Mouse (Mus musculus) left cerebral cortex, postnatal 4 days (tissue): Measurements from ENCODE around the gene Plekhd1. TPM values are rescaled to one million over a fixed set of nuclear protein-coding genes. Genes with fewer than 3 reads are reported as not detected.

Experiments
- DNase-seq: peaks from one replicate; pipeline ENCODE4 v3.0.0-alpha.2; 2022
- intact Hi-C: fragments of 180-260 bp; cut with DNase I; formaldehyde crosslinking; loops from one replicate; pipeline ENCODE4 v1.15.1; 2025
- total RNA-seq, 2 experiments: library from RNA; stranded (reverse); gene quantifications; 2 replicates each; pipeline ENCODE4 v1.2.3; 2021

Plekhd1 gene
- total RNA-seq, result 1 to 10 TPM; 1.4 to 1.6 TPM

- intact Hi-C loops, result no loop called here
- DNase-seq, result peak; percentile 37
Observed at GRCm38 (mm10) chr12:80692269-80692972, at the start of gene Plekhd1. Plekhd1 (plus strand) TSS chr12:80692591.

DNA sequence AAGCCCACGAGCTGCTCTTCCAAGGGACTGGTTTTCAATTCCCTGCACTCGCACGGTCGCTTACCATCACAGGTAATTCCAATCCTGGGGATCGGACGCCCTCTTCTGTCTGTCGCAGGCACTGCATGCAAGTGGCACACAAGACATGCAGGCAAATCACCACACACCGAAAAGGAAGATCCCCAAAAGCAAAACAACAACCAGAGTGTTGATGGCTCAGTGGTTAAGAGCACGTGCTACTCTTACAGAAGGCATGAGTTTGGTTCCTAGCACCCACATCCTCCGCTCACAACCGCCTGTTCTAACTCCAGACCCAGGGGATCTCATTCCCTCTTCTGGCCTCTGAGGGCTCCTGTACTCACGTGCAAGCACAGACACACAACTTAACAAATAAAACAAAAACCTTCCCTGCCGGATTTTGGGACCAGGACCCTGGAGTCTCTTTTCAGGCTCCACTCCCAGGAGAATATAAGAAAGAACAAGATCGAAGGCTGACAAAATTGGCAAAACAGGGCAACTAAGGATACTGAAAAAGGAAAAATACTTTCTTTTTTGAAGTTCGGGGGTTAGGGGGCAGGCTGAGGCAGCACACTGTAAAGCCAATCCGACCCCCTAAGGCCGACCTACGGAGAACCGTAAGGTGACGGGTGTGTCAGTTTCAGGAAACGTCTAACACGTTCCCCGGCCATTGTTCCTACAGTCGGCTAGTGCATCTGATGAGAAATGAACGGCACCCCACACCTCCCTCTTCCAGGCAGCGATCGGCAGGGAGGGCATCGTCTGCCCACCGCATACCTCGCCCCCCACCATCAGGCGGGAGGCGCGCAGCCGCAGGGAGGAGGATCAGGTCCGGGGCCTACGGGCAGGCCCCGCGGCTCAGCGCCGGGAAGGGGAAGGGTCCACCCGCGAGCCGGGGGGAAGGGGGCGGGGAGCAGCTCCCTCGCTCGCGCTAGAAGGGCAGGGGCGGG lies 49.4 kb upstream of the Plekhd1 start:
- DNase-seq, result peak; percentile 52
- intact Hi-C loops, result no loop called here

GRCm38 (mm10) chr12:80643693-80644505 lies 48.5 kb upstream of the Plekhd1 start, which contains the start of the genes Slc39a9 and Erh:
Slc39a9 (plus strand) TSS chr12:80643883.
Erh (minus strand) TSS chr12:80644341.
- DNase-seq, result peak; percentile 94
- intact Hi-C loops, result no loop called here

DNA sequence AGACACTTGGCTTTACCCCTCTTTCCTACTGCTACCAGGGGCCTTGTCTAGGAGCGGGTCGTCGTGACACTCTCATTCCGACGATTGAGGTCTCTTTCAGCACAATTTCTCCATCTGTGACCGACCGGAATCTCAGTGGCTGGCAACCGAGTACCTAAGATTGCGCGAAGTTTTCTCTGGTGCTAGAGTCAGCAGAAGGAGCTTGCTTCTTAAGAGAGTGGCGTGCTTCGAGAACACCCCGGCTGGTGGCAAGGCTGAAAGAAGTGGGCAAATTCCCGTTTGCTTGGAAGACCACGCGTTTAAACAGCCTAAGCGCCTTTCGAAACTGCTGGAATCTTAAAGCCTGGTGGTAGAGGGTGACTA lies 47.9 kb upstream of the Plekhd1 start:
- no peak for DNase-seq
- intact Hi-C loops, result no loop called here

DNA sequence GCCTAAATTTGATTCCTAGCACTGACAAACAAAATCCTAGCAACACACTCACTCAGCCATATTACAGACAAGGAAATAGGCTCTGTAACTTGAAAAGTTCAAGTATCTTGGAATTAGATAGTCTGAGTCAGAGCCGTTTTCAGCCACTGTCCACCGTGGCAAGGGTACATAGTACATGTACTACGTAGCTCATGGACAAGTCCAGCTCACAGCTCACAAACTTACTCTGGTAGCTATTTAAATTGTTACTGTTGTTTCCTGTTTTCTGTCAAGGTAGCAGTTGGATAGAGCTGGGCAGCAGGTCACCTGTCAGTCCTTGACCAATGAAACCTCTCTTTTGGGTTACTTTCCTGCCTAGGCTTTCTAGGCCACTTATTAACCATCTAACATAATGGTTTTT lies 46.0 kb upstream of the Plekhd1 start:
- DNase-seq, result no peak
- intact Hi-C loops, result no loop called here

DNA sequence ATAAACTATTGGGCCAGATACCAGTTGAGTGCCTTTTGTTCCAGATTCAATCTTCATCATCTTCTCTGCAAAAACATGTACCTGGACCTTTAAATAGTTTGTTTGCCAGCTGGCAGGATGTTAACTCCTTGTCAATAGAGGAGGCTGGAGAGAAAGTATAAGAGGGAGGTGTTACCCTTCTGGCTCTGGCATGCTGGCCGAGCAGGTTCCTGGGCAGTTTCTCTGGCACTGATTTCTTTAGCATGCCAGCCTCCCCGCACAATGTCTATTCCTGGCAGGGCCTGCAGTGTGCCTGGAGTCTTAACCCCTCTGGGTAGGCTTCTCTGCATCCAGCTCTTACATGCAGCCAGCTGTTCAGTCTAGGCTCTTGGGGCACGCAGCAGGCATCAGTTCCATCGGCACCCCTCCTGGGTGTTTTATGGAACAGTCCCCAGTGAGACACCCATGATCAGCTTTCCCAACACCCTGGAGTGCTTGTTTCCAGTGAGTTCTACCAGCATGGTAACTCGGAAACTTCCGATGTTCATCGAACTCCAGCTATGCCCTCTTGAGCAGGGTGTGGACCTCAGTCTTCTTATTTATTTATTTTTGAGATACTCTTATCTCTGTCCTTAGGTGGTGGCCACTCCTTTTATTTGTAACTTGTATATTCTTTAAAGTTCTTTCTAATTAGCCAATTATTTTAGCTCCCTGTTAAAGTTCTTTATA lies 38.3 kb upstream of the Plekhd1 start:
- intact Hi-C loops, result no loop called here
- DNase-seq, result peak; percentile 14

- intact Hi-C loops, result no loop called here
- DNase-seq, result no peak
Observed at GRCm38 (mm10) chr12:80654659-80655025, 37.7 kb upstream of the Plekhd1 start.

- intact Hi-C loops, result no loop called here
Observed at GRCm38 (mm10) chr12:80658661-80659060, 33.7 kb upstream of the Plekhd1 start.

GRCm38 (mm10) chr12:80662322-80662721 lies 30.1 kb upstream of the Plekhd1 start:
- no peak for DNase-seq
- intact Hi-C loops, result no loop called here

More at GRCm38 (mm10) chr12:80658661-80659060, 33.7 kb upstream of the Plekhd1 start:
- DNase-seq, result no peak

- intact Hi-C loops, result no loop called here
- no peak for DNase-seq
Observed at GRCm38 (mm10) chr12:80663935-80664334, 28.5 kb upstream of the Plekhd1 start.

DNA sequence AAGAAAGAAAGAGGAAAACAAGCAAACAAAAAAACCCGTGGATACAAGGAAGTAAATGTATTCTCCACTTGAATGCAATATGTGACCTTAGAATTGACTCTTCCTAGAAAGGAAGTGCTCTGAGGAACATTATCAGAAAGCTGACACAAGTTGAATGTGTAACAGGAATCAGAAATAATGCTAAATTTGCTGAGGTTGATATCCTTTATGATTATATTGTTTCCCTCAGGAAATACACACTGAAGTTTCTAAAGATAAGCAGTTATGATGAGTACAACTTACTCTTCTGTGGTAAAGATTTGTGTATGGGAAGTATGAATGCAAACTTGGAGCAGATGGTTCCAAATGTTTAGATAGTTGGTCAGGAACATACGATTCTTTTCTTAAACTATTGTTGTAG lies 24.0 kb upstream of the Plekhd1 start:
- intact Hi-C loops, result no loop called here
- DNase-seq, result no peak

DNA sequence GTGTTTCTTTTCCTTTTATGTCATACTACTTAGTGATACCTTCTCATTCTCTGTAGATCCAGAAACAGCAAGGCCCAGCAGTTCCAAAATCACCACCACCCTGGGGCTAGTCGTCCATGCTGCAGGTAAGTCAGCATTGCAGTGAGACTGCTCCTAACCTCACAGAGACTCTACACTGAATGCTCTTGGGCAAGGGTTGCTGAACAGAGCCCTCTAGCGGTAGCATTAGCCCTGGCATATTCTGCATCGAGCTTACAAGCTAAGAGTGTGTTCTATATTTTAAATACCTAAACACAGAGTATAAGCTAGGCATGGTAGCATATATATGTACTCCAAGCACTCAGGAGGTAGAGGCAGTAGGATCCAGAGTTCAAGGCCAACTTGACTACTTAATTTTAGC lies 19.2 kb upstream of the Plekhd1 start:
- intact Hi-C loops, result no loop called here
- peak; percentile 55 for DNase-seq

DNA sequence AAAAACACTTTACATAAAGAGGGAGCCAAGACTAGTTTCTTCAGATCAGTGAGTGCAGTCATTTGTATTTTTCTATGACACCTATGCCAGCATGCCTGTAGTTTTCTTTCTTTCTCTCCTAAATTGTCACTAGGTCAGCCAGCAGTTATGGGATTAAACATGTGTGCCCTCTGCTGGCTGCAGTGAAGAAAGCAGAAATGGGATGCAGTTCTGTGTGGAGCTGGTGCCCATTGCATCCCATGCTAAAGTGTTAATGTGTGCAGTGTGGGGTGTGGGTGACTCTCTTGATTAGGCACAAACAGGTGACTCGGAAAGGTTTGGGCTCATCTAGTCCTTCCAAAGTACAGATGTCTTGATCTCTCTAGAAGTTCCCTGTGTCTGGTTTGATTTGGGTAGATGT lies 11.1 kb upstream of the Plekhd1 start:
- peak; percentile 36 for DNase-seq
- intact Hi-C loops, result no loop called here

- intact Hi-C loops, result no loop called here
- no peak for DNase-seq
Observed at GRCm38 (mm10) chr12:80683554-80683953, 8.8 kb upstream of the Plekhd1 start.

DNA sequence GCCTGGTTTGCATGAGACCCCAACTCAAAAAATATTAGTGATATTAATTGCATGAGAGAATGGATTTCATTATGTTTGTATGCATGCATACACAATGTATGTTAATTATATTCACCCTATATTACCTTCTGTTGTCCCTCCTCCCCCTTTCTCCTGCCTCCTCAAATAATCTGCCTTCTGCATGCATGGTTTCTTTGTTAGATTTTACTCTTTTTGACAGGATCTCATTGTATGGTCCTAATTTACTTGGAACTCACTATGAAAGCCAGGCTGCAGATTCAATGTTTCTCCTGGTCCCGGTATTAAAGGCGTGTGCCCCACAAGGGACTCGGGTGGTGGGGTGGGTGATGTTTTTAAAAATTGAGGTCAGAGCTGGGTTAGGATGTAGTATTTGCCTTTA lies 8.1 kb upstream of the Plekhd1 start:
- no peak for DNase-seq
- intact Hi-C loops, result no loop called here

- intact Hi-C loops, result no loop called here
- DNase-seq, result peak; percentile 77
Observed at GRCm38 (mm10) chr12:80687788-80688211, 4.6 kb upstream of the Plekhd1 start.

GRCm38 (mm10) chr12:80689696-80690095 lies 2.7 kb upstream of the Plekhd1 start:
- intact Hi-C loops, result no loop called here
- DNase-seq, result no peak

GRCm38 (mm10) chr12:80691671-80692091 lies 710 bp upstream of the Plekhd1 start:
- DNase-seq, result no peak

GRCm38 (mm10) chr12:80693700-80694099 lies 1.3 kb downstream of the Plekhd1 start:
- intact Hi-C loops, result no loop called here
- no peak for DNase-seq

More at GRCm38 (mm10) chr12:80691671-80692091, 710 bp upstream of the Plekhd1 start:
- intact Hi-C loops, result no loop called here

GRCm38 (mm10) chr12:80695004-80695403 lies 2.6 kb downstream of the Plekhd1 start:
- no peak for DNase-seq
- intact Hi-C loops, result no loop called here
